Mouse (Mus musculus) layer of hippocampus, adult 9-10 months (tissue): ENCODE measurements around the gene Spg21.

Experiments used
- DNase-seq: peaks from one replicate; pipeline ENCODE4 v3.0.0; 2022; ENCODE audit warnings: low spot score

The Spg21 gene

GRCm38 (mm10) chr9:65460732-65461442 lies at the start of gene Spg21:
Gene Spg21, plus strand, starts transcription at chr9:65460947.
- DNase-seq = peak; percentile 90

DNA sequence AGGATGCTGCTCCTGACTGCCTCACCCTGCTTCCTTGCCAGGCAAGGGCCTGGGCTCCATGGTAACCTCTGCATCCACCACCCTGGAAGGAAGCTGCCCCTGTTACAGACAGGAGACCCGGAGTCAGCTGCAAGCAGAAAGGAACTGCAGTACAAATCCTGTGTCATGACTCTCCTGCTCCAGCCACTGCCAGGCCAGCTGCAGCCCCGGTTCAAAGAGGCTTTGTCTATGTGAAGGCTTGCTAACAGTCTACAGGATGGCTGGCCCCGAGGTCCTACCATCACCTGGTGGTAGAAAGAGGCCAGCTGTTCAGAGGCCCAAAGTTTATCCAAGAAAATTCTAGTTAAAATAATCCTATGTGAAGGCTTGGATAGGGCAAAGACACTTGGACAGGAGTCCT lies 49.4 kb upstream of the Spg21 start:
- no peak for DNase-seq

- no peak for DNase-seq
Observed at GRCm38 (mm10) chr9:65417738-65418137, 43.0 kb upstream of the Spg21 start.

DNA sequence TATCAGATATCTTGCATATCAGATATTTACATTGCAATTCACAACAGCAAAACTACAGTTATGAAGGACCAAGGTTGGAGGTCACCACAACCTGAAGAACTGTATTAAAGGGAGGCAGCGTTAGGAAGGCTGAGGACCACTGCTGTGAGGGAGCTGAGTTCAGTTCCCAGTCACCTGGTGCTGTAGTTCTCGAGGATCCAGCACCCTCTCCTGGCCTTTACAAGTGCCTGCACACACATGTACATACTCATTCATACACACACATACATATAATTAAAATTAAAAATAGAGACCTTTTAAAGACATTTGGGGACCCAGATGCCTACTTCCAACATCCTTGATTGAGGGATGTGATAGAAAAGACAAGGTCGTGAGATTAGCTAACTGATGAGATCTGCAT lies 41.1 kb upstream of the Spg21 start:
- no peak for DNase-seq

- DNase-seq = no peak
Observed at GRCm38 (mm10) chr9:65422760-65423501, 37.8 kb upstream of the Spg21 start, which contains the start of gene Slc51b. Gene Slc51b, minus strand, starts transcription at chr9:65422955.

- DNase-seq = no peak
Observed at GRCm38 (mm10) chr9:65424393-65424792, 36.4 kb upstream of the Spg21 start.

DNA sequence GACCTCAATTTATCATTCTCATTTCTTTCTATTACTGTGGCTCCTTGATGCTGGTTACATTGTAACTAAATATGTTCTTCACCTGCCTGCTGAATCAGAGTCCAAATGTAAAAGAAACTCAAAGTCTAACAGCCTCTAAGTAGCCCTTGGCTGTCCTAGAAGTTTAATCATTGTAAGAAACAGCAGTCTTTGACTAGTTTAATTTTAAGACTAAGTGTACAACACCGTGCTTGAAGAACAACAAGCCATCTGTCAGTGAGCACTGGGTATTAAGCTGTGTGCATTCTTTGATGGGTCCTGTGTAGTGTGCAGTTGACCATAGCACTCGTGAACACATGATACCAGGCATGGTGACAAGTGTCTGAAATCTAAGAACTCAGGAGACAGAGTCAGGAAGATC lies 33.2 kb upstream of the Spg21 start:
- DNase-seq = no peak

GRCm38 (mm10) chr9:65428003-65428402 lies 32.7 kb upstream of the Spg21 start:
- DNase-seq = no peak

DNA sequence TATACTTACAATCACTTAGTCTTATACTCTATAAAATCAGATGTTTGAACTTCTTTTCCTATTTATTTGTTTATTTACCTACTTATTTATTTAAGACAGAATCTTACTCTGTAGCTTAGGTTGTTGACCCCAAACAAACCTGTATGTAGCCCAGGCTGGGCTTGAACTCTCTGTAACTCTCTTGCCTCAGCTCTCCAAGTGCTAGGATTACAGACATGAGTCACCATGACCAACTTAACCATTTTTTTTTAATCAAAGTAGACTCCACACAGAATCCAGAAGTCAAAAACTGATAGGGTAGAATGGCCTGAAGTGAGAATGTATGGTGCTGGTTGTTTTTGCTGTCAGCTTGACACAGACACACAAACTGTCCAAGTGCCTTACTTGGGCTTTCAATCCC lies 30.3 kb upstream of the Spg21 start:
- no peak for DNase-seq

DNA sequence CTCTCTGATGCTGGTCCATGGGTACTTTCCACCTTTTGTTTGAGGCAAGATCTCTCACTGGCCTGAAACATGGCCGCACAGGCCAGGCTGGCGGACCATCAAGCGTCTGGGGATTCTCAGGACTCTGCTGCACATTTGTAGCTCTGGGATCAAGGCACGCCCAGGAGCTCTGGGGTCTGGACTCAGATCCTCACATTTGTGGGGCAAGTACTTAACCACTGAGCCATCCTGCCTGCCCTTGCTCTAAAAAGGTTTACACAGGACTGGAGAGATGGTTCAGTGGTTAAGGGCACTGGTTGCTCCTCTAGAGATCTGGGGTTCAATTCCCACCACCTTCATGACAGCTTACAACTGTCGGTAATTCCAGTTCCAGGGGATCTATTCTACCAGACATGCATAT lies 29.8 kb upstream of the Spg21 start:
- DNase-seq = no peak

DNA sequence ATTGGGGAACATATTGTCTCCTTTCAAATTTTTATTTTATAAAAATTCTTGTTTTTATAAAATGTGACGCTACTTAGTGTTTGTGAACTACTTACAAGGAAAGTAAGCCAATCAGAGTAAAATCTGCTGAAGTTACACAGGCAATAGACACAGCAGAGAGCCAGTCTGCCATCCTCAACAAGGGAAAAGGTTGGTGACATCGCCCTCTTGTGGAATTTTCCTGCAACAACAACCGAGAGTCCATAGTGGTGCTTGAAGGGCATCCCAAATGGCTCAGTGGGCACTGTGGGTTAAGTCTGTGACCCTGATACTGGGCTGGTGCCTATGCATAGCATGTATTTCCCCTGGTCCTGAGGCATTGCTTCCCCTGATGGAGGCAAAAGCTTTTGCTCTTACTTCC lies 28.5 kb upstream of the Spg21 start:
- DNase-seq = peak; percentile 96

DNA sequence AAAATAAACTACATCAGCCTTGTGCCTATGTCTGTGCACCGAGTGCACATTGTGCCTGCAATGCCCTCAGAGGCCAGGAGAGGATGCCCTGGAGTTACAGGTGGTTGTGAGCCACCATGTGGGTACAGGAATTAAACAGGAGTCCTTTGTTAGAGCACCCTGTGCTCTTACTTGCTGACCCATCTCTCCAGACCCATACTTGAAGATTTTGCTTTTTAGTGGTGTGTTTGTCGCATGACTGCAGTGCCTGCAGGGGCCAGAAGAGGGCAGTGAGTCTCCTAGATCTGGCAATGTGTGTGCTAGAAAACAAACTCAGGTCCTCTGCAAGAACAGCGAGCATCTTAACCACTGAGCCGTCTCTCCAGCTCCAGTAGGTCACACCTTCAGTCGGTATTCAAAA lies 26.6 kb upstream of the Spg21 start:
- no peak for DNase-seq

- no peak for DNase-seq
Observed at GRCm38 (mm10) chr9:65435211-65435610, 25.5 kb upstream of the Spg21 start.

DNA sequence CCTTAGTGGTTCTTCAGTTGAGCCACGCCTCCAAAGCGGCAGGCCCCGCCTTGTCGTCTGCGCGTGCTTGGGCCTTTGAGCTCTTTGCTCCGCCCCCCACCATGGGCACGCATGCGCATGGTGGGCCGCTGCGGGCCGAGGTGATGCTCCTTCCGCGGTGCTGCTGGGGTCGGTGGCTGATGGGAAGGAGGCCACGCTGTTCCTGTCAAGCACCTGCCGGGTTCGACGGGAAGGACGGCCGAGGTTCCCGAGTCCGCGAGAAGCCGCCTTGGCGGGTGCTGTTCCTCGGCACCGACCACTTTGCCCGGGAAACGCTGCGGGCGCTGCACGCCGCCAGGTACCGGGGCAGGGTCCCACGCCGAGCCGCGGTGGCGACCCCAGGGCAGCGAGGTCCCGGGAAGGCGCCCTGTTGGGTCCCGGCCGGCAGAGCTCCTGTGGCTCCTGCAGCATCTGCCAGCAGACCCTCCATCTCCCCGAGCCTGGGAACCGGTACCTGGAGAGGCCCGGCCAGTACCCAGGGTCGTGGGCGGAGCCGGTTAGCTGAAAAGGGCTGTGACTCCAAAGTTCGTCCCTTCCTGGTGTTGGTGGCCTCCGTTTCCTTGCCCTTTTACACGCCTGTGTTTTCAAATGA lies 25.0 kb upstream of the Spg21 start, which contains the start of gene Mtfmt:
Gene Mtfmt, plus strand, starts transcription at position 112 of the 631 bp plus-strand sequence.
- peak; percentile 68 for DNase-seq

DNA sequence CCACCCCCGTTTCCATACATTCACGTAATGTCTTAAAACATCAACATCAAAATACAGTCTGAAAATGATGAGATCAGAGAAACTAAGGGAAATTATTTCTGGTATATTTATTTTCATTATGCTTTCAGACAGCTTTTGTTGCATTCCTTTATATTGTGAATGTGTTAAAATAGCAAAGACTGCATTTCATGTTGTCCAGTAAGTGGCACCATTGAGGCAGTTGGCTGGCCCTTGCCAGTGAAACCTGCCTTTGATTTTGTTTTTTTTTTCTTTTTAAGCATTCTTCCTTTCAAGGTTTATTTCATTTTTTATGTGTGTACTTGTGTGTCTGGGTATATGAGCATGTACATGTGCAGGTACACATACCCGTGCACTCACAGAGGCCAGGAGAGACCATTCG lies 16.1 kb upstream of the Spg21 start:
- DNase-seq = no peak

DNA sequence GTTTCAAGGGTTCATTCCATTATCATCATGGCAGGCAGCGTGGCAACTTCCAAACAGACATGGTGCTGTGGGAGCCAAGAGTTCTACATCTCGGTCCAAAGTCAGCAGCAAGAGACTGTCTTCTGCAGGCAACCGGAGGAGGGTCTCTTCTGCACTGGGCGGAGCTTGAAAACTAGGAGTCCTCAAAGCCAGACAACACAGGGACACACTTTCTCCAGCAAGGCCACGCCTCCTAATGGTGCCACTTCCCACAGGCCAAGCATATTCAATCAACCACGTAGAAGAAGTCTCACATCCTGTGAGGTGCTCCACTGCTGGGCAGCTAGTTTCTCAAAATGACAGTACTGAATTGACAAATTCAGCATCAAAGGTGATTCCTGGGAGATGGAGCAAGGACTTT lies 12.8 kb upstream of the Spg21 start:
- DNase-seq = no peak

- DNase-seq = no peak
Observed at GRCm38 (mm10) chr9:65458975-65459374, 1.8 kb upstream of the Spg21 start.

GRCm38 (mm10) chr9:65460198-65460597 lies 549 bp upstream of the Spg21 start:
- DNase-seq = no peak

GRCm38 (mm10) chr9:65462544-65462943 lies 1.8 kb downstream of the Spg21 start:
- no peak for DNase-seq

GRCm38 (mm10) chr9:65464161-65464560 lies 3.4 kb downstream of the Spg21 start:
- DNase-seq = peak; percentile 15

DNA sequence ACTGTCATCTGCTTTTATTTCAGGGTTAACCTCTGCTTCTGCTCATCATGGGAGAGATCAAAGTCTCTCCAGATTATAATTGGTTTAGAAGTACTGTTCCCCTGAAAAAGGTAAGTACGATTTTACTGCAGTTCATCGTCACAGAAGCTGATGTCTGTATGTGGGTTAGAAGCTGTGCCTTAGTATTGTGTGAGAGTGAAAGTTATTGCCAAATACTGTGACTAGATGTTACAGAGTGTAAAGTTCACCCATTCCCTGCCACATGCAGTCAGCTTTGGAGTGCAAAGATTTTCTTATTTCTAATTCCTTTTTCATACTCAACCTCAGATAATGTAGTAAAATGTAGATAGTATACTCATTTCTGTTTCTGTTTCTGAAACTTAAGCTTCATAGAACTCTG lies 4.5 kb downstream of the Spg21 start:
- DNase-seq = no peak

- no peak for DNase-seq
Observed at GRCm38 (mm10) chr9:65467686-65468085, 6.9 kb downstream of the Spg21 start.

GRCm38 (mm10) chr9:65472769-65473168 lies 12.0 kb downstream of the Spg21 start:
- DNase-seq = no peak
